Mouse (Mus musculus) liver, embryonic 16.5 days (tissue): ENCODE measurements around the gene Dpf2. TPM values are rescaled to one million over a fixed set of nuclear protein-coding genes. Genes with fewer than 3 reads are reported as not detected.

ENCODE experiments used
- ATAC-seq: fragments of 200-750 bp; cut with Nextera tagmentation; 2 replicates; pipeline ENCODE4 v1.8.0; 2017; ENCODE audit warnings: low read depth, mild to moderate bottlenecking, moderate number of reproducible peaks, moderate library complexity
- H3K27ac ChIP-seq: fragments of 300-500 bp; sonication (generic); 2 replicates; pipeline ENCODE4 v1.5.1; 2014; ENCODE audit warnings: mild to moderate bottlenecking, low read length
- H3K27me3 ChIP-seq: fragments of 300-500 bp; sonication (generic); 2 replicates; pipeline ENCODE4 v1.6.1; 2014; ENCODE audit warnings: low read depth, low read length, mixed read lengths; ENCODE audit not compliant: control insufficient read depth, insufficient read depth
- H3K36me3 ChIP-seq: fragments of 300-500 bp; sonication (generic); 2 replicates; pipeline ENCODE4 v1.6.1; 2014; ENCODE audit warnings: mild to moderate bottlenecking; ENCODE audit not compliant: control insufficient read depth, insufficient read depth
- H3K4me1 ChIP-seq: fragments of 300-500 bp; sonication (generic); 2 replicates; pipeline ENCODE4 v1.6.1; 2014; ENCODE audit warnings: low read depth, low read length, mixed read lengths; ENCODE audit not compliant: control insufficient read depth
- H3K4me2 ChIP-seq: fragments of 300-500 bp; sonication (generic); 2 replicates; pipeline ENCODE4 v1.6.1; 2014; ENCODE audit warnings: low read depth, low read length, mixed read lengths
- H3K4me3 ChIP-seq: fragments of 300-500 bp; sonication (generic); 2 replicates; pipeline ENCODE4 v1.5.1; 2014; ENCODE audit warnings: low read depth, mild to moderate bottlenecking, low read length
- H3K9ac ChIP-seq: fragments of 300-500 bp; sonication (generic); 2 replicates; pipeline ENCODE4 v1.6.1; 2014; ENCODE audit warnings: low read depth, low read length
- H3K9me3 ChIP-seq: fragments of 300-500 bp; sonication (generic); replicated peaks from 2 replicates; pipeline ENCODE4 v1.6.1; 2016; ENCODE audit warnings: low read length; ENCODE audit not compliant: control insufficient read depth
- WGBS: fragments of 180-500 bp; shearing (Covaris S2); extraction: QIAGEN DNeasy Blood & Tissue Kit; methylation state at CpG from one replicate; pipeline ENCODE4 v1.1.7; 2014; ENCODE audit not compliant: insufficient replicate concordance; 5-methylcytosine and 5-hydroxymethylcytosine counted together
- polyA plus RNA-seq: library from polyadenylated mRNA; unstranded; fragments of >200 nt; fragmentation: Nextera tagmentation; extraction: Ambion mirVana; gene quantifications from 2 replicates; pipeline ENCODE4 v1.2.1, GENCODE M21; 2015

The Dpf2 gene
- polyA plus RNA-seq = 48.4 and 52.8 TPM in 2 replicates

DNA sequence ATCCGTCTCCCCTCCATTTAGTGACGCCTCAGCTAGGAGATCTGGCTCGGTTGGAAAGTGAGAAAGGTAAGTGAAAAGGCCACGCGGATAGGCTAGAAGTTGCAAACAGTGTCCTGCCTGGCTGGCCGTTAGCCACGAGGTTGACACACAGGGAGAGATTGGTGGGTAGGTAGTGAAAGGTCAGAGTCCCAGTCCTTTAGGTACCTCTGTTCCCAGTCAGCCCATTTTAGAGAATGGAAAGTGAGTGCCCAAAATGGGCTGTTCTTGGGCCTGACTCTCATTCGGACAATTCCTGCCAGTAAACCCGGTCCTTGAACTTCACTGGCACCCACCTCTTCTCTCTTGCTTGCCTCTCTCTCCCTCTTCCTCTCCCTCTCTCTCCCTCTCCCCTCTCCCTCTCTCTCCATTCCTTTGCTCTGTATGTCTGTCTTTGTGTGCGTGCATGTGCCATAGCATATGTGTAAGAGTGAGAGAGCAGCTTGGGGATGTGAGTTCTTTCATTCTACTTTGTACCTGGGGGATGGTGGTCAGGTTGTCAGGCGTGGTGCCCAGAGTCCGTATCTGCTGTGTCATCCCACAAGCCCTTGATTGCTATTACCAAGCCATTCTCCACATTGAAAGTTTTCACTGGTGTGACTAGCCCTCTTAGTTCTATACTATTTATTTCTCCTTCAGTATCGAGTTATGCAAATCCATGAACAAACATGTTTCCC, at the start of gene Dpf2:
Dpf2 (minus strand) TSS at position 4 of the 713 bp plus-strand sequence.
- Histone ChIP-seq H3K4me1 (peaks cover 32% of the 10 kb centered on the region), H3K27ac (peak within 1 kb of the TSS; percentile 90), H3K4me2 (peak within 1 kb of the TSS; percentile 88), H3K36me3 (no peaks in the 10 kb centered on the region), H3K9me3 (no peaks in the 10 kb centered on the region), H3K9ac (peak within 1 kb of the TSS; percentile 98), H3K4me3 (peak within 1 kb of the TSS; percentile 96), H3K27me3 (no peaks in the 10 kb centered on the region)
- peak; percentile 33 for ATAC-seq
- 6% methylated on average over 13 of the region's 13 CpGs for whole genome bisulfite sequencing

DNA sequence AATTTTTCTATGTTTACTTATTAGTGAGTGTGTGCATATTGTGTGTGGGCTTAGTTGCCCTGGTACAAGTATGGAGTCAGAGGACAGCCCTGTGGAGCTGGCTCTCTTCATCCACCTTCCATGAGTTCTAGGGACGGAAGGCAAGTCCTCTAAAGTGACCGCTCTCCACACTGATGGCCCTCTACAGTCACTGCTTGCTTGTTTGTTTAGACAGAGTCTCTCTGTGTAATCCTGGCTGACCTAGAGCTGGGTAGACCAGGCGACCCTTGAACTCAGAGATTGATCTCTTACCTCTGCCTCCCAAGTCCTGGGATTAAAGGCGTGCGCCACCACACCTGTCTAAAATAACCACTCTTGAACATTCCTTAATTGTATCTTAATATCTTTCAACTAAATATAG, 44.6 kb upstream of the Dpf2 start:
- peak overlapping the region; percentile 19; the same call in 1 of the 2 replicates for H3K27ac ChIP-seq
- peak; percentile 77 for ATAC-seq

GRCm38 (mm10) chr19:5956685-5957084, 43.9 kb upstream of the Dpf2 start:
- H3K4me2 ChIP-seq = no peak overlapping the region
- no peaks in the 10 kb centered on the region for H3K27me3 ChIP-seq
- H3K4me1 ChIP-seq = peaks cover 16% of the 10 kb centered on the region
- H3K36me3 ChIP-seq = peaks cover 57% of the 10 kb centered on the region
- 20% methylated on average over 3 of the region's 3 CpGs for WGBS
- no peak overlapping the region for H3K9ac ChIP-seq
- H3K4me3 ChIP-seq = no peak overlapping the region
- peak; percentile 43 for ATAC-seq
- H3K27ac ChIP-seq = no peak overlapping the region
- no peaks in the 10 kb centered on the region for H3K9me3 ChIP-seq

More for the DNA sequence above, 44.6 kb upstream of the Dpf2 start:
- Histone ChIP-seq H3K27me3 (no peaks in the 10 kb centered on the region), H3K4me2 (no peak overlapping the region), H3K36me3 (peaks cover 51% of the 10 kb centered on the region), H3K9me3 (no peaks in the 10 kb centered on the region), H3K9ac (no peak overlapping the region), H3K4me1 (peaks cover 18% of the 10 kb centered on the region), H3K4me3 (no peak overlapping the region)
- 74% methylated on average over 5 of the region's 5 CpGs for WGBS

DNA sequence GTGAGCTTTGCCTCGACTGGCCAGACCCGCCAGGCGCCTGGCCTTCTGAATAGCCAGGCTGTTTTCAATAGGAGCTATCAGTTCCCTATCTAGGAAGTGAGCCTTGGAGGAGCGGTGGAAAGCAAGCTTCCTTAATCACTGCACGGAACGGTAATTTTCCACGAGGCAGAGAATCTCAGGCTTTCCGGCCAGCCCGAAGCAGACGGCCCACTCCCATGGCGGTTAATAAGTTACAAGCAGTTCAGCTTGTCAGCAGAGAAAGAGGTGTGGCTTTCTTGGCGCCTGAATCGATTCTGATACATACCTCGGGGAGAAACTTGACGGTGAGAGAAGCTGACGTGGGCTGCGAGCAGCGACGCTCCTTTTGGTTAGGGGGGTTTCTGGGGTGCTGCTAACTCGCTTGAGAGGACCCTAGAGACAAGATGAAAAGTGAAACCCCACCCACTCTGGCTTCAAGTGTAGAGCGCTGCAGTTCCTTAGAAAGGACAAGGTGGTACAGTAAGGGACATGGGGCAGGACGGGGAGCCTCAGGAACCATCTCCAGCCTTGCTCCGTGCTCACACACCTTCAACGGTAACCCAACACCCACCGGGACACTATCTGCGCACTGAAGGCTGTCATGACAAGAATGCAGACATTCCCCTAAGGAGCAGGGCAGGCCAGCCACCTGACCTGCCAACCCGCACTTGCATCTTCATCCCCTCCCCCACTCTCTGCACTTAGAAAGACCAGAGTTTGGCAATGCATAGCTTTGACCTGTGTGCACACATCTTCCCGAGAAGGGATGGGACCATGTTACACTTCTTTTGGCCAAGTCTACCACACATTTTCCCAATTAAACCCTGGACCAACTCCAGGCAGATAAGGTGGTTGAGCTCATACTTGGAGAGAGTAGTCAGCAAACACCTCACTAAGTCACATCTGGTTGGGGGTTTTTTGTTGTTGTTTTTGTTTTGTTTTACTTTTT, 43.2 kb upstream of the Dpf2 start:
- peak overlapping the region; percentile 20; the same call in 1 of the 2 replicates for H3K27ac ChIP-seq
- H3K9me3 ChIP-seq = no peaks in the 10 kb centered on the region
- no peak overlapping the region for H3K9ac ChIP-seq
- no peak for ATAC-seq
- peaks cover 12% of the 10 kb centered on the region for H3K4me1 ChIP-seq
- WGBS = 73% methylated on average over 28 of the region's 28 CpGs
- H3K4me3 ChIP-seq = 0 out of 2 replicates have a peak overlapping the region, but pooled peaks have one; percentile 12
- H3K4me2 ChIP-seq = peak overlapping the region; percentile 45
- H3K36me3 ChIP-seq = peaks cover 64% of the 10 kb centered on the region
- no peaks in the 10 kb centered on the region for H3K27me3 ChIP-seq

GRCm38 (mm10) chr19:5954936-5955335, 42.1 kb upstream of the Dpf2 start:
- Histone ChIP-seq H3K36me3 (peaks cover 75% of the 10 kb centered on the region), H3K9me3 (no peaks in the 10 kb centered on the region), H3K9ac (no peak overlapping the region), H3K4me2 (no peak overlapping the region), H3K4me3 (no peak overlapping the region), H3K27me3 (no peaks in the 10 kb centered on the region), H3K27ac (no peak overlapping the region), H3K4me1 (peaks cover 12% of the 10 kb centered on the region)
- WGBS = 91% methylated on average over 10 of the region's 10 CpGs
- no peak for ATAC-seq

GRCm38 (mm10) chr19:5954031-5954710, 41.4 kb upstream of the Dpf2 start:
- 90% methylated on average over 22 of the region's 22 CpGs for WGBS
- Histone ChIP-seq H3K9ac (no peak overlapping the region), H3K9me3 (no peaks in the 10 kb centered on the region), H3K4me2 (no peak overlapping the region), H3K4me3 (no peak overlapping the region), H3K27me3 (no peaks in the 10 kb centered on the region), H3K27ac (no peak overlapping the region), H3K4me1 (peaks cover 12% of the 10 kb centered on the region), H3K36me3 (peaks cover 79% of the 10 kb centered on the region)
- no peak for ATAC-seq

DNA sequence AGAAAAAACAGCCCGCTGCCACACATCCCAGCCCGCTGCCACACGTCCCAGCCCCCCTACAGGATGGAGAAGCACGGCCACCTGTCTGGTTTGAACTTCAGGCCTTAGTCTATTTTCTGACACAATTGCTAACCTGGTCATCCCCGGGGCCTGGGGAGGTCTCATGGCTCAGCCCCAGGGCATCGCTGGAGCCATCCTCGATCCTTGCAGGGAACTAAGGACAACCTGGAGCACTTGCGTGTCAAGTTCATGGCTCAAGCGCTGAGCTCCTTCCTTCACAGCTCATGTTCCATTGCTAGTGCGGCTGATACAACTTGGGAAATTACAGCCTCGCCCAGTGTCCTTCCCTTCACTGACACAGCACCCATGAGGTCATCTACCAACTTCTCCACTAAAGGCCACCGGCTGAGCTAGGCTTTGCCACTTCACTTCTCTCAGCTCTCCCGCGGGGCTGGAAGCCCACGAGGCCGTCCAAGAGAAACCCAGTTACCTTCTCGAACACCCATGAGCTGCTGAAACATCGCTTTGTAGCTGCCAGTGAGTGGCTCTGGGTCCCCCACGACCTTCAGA, 40.5 kb upstream of the Dpf2 start:
- Histone ChIP-seq H3K4me2 (no peak overlapping the region), H3K4me3 (no peak overlapping the region), H3K9ac (no peak overlapping the region), H3K27me3 (no peaks in the 10 kb centered on the region), H3K36me3 (peaks cover 74% of the 10 kb centered on the region), H3K9me3 (no peaks in the 10 kb centered on the region), H3K4me1 (peaks cover 12% of the 10 kb centered on the region), H3K27ac (no peak overlapping the region)
- no peak for ATAC-seq
- 88% methylated on average over 19 of the region's 19 CpGs for WGBS

DNA sequence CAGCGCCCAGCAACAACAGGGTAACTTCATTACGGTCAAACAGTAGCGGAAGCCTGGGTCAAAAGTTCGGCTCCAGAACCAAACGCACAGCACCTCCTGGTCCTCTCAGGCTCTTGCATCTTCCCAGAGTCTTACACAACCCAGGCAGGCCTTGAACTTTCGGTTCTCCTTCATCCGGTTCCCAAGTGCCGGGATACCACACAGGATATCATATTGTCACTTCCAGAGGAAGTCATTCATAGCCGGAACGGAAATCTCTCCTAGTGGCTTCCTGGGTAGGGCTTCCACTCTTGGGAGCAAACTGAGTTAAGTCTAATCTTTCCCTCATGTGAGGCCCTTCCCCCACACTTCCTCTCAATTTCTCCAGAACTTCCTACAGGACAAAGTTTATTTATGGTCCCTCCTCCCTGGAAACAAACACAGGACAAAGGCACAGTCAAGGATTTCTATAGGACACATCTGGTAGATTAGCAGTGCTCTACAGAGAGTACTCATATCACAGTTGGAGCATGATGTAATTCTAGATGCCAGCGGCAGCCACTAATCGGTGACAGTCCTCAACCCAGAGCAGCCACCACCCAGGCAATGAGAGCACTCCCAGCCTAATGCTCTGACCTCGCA, 39.4 kb upstream of the Dpf2 start:
- H3K4me1 ChIP-seq = peaks cover 12% of the 10 kb centered on the region
- no peak overlapping the region for H3K4me2 ChIP-seq
- no peak overlapping the region for H3K9ac ChIP-seq
- peaks cover 77% of the 10 kb centered on the region for H3K36me3 ChIP-seq
- no peak overlapping the region for H3K4me3 ChIP-seq
- WGBS = 77% methylated on average over 13 of the region's 13 CpGs
- H3K27me3 ChIP-seq = no peaks in the 10 kb centered on the region
- no peaks in the 10 kb centered on the region for H3K9me3 ChIP-seq
- H3K27ac ChIP-seq = peak overlapping the region; percentile 35; the same call in 1 of the 2 replicates
- peak; percentile 44 for ATAC-seq
